Mouse (Mus musculus) lung, embryonic 16.5 days (tissue): Measurements from ENCODE around the gene E130308A19Rik. TPM values are rescaled to one million over a fixed set of nuclear protein-coding genes. Genes with fewer than 3 reads are reported as not detected.

Experiments used
- ATAC-seq: fragments of 200-750 bp; cut with Nextera tagmentation; 2 replicates; pipeline ENCODE4 v1.8.0; 2017; ENCODE audit warnings: low read depth, mild to moderate bottlenecking, moderate library complexity
- H3K27ac ChIP-seq: fragments of 300-500 bp; sonication (generic); 2 replicates; pipeline ENCODE4 v1.5.1; 2014; ENCODE audit warnings: mild to moderate bottlenecking, control low read depth, low read length
- H3K27me3 ChIP-seq: fragments of 300-500 bp; sonication (generic); 2 replicates; pipeline ENCODE4 v1.6.1; 2014; ENCODE audit warnings: low read depth, low read length, mixed read lengths; ENCODE audit not compliant: control insufficient read depth, insufficient read depth
- H3K36me3 ChIP-seq: fragments of 300-500 bp; sonication (generic); 2 replicates; pipeline ENCODE4 v1.6.1; 2014; ENCODE audit warnings: low read length; ENCODE audit not compliant: control insufficient read depth, insufficient read depth
- H3K4me1 ChIP-seq: fragments of 300-500 bp; sonication (generic); replicated peaks from 2 replicates; pipeline ENCODE4 v1.6.1; 2014; ENCODE audit warnings: low read length, mixed read lengths; ENCODE audit not compliant: control insufficient read depth, insufficient read depth
- H3K4me2 ChIP-seq: fragments of 300-500 bp; sonication (generic); 2 replicates; pipeline ENCODE4 v1.6.1; 2014; ENCODE audit warnings: low read depth, low read length, control low read depth
- H3K4me3 ChIP-seq: fragments of 300-500 bp; sonication (generic); 2 replicates; pipeline ENCODE4 v1.5.1; 2014; ENCODE audit warnings: mild to moderate bottlenecking, low read length, control low read depth
- H3K9ac ChIP-seq: fragments of 300-500 bp; sonication (generic); 2 replicates; pipeline ENCODE4 v1.6.1; 2014; ENCODE audit warnings: low read length, control low read depth
- H3K9me3 ChIP-seq: fragments of 300-500 bp; sonication (generic); 2 replicates; pipeline ENCODE4 v1.6.1; 2016; ENCODE audit warnings: low read length; ENCODE audit not compliant: control insufficient read depth
- WGBS: fragments of 180-500 bp; shearing (Covaris S2); extraction: QIAGEN DNeasy Blood & Tissue Kit; methylation state at CpG from one replicate; pipeline ENCODE4 v1.1.7; 2014; 5-methylcytosine and 5-hydroxymethylcytosine counted together
- polyA plus RNA-seq: library from polyadenylated mRNA; unstranded; fragments of >200 nt; fragmentation: Nextera tagmentation; extraction: Ambion mirVana; gene quantifications from 2 replicates; pipeline ENCODE4 v1.2.1, GENCODE M21; 2015

The E130308A19Rik gene
- polyA plus RNA-seq, 1 experiment from 2014 or later: 21.1 TPM

DNA sequence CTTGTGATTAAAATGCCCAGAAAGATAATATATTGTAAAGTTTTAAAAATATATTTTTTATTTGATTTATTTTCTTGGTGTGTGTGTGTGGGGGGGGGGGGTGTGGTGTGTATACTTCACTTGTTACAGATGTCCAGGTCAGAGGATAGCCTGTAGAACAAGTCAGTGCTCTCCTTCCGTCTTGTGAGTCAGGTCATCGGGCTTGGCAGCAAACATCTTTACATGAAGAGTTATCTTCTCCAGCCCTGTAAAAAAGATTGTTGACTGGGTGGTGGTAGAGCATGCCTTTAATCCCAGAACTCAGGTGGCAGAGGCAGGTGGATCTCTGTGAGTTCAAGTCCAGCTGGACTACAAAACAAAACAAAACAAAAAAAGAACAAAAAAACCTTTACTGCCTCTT, 19.6 kb downstream of the E130308A19Rik start:
- Histone ChIP-seq H3K4me1 (peaks cover 7% of the 10 kb centered on the region; the same call in 1 of the 2 replicates), H3K27me3 (no peaks in the 10 kb centered on the region), H3K27ac (no peak overlapping the region), H3K4me2 (no peak overlapping the region), H3K36me3 (no peaks in the 10 kb centered on the region), H3K9ac (no peak overlapping the region), H3K9me3 (no peaks in the 10 kb centered on the region), H3K4me3 (no peak overlapping the region)
- 91% methylated on average over 2 of the region's 2 CpGs for WGBS
- ATAC-seq: no peak

GRCm38 (mm10) chr4:59646020-59646696, 20.1 kb downstream of the E130308A19Rik start:
- no peaks in the 10 kb centered on the region for H3K27me3 ChIP-seq
- ATAC-seq: no peak
- H3K4me3 ChIP-seq: no peak overlapping the region
- peaks cover 5% of the 10 kb centered on the region; the same call in 1 of the 2 replicates for H3K4me1 ChIP-seq
- H3K9me3 ChIP-seq: no peaks in the 10 kb centered on the region
- 82% methylated on average over 10 of the region's 10 CpGs for WGBS
- H3K9ac ChIP-seq: no peak overlapping the region
- H3K36me3 ChIP-seq: no peaks in the 10 kb centered on the region
- H3K4me2 ChIP-seq: no peak overlapping the region
- H3K27ac ChIP-seq: no peak overlapping the region

DNA sequence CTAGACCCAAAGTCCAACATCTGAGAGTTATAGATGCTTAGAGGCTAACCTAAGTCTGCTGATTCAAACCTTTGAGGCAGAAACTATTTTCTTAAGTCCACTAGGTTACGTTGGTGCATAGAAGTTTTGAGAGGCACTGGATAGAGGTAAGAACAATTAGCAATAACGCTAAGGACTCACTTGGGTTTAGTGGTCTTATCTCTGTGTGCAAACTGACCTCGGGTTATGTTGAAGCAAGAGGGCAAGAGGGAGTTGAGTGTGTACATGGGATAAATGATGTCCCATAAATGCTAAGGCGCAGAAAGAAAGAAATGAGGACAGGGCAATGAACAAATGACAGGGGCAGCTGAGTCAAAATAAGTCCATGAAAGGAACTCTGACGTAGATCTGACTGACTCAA, 23.1 kb downstream of the E130308A19Rik start:
- Histone ChIP-seq H3K9ac (no peak overlapping the region), H3K4me2 (no peak overlapping the region), H3K4me3 (no peak overlapping the region), H3K36me3 (no peaks in the 10 kb centered on the region), H3K27me3 (no peaks in the 10 kb centered on the region), H3K4me1 (peaks cover 5% of the 10 kb centered on the region; the same call in 1 of the 2 replicates), H3K27ac (no peak overlapping the region), H3K9me3 (no peaks in the 10 kb centered on the region)
- no peak for ATAC-seq
- 51% methylated on average over 5 of the region's 5 CpGs for WGBS

DNA sequence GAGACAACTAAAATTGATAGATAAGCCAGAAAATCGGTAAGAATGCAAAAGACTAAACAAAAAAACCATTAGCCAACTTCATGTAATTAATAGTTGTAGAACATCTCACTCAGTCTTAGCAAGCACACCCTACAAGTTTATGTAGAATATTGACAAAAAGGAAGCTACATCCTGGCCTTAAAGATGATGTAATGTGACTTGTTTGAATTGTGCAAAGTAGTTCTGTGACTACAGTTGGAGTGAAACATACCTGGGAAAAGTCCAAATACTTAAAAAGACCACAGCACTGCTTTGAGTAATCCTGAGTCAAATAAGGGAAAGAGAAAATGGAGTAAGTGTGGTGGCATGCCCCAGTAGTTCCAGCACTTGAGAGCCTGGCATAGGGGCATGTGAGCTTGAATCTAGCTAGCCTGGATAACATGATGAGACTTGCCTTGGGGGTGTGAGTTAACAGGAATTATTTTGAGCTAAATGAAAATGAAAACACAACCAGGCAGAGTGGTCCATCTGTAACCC, 26.2 kb downstream of the E130308A19Rik start:
- H3K9ac ChIP-seq: no peak overlapping the region
- no peak overlapping the region for H3K27ac ChIP-seq
- 71% methylated on average over 1 of the region's 1 CpGs for whole genome bisulfite sequencing
- H3K4me3 ChIP-seq: no peak overlapping the region
- H3K27me3 ChIP-seq: no peaks in the 10 kb centered on the region
- no peak overlapping the region for H3K4me2 ChIP-seq
- ATAC-seq: no peak
- no peaks in the 10 kb centered on the region for H3K36me3 ChIP-seq
- peaks cover 5% of the 10 kb centered on the region; the same call in 1 of the 2 replicates for H3K4me1 ChIP-seq
- H3K9me3 ChIP-seq: no peaks in the 10 kb centered on the region

GRCm38 (mm10) chr4:59656061-59656642, 30.1 kb downstream of the E130308A19Rik start:
- Histone ChIP-seq H3K36me3 (no peaks in the 10 kb centered on the region), H3K27ac (no peak overlapping the region), H3K9me3 (no peaks in the 10 kb centered on the region), H3K4me1 (peaks cover 3% of the 10 kb centered on the region; the same call in 1 of the 2 replicates), H3K4me3 (no peak overlapping the region), H3K9ac (no peak overlapping the region), H3K4me2 (no peak overlapping the region), H3K27me3 (no peaks in the 10 kb centered on the region)
- no peak for ATAC-seq
- WGBS: 71% methylated on average over 5 of the region's 5 CpGs

GRCm38 (mm10) chr4:59662163-59662562, 36.2 kb downstream of the E130308A19Rik start:
- no peaks in the 10 kb centered on the region for H3K9me3 ChIP-seq
- no peak overlapping the region for H3K9ac ChIP-seq
- H3K36me3 ChIP-seq: no peaks in the 10 kb centered on the region
- H3K4me2 ChIP-seq: no peak overlapping the region
- H3K4me3 ChIP-seq: no peak overlapping the region
- no peak overlapping the region for H3K27ac ChIP-seq
- WGBS: 62% methylated on average over 1 of the region's 1 CpGs
- ATAC-seq: 0 out of 2 replicates have a peak, but pooled peaks have one; percentile 20
- H3K4me1 ChIP-seq: peaks cover 4% of the 10 kb centered on the region
- no peaks in the 10 kb centered on the region for H3K27me3 ChIP-seq

- H3K36me3 ChIP-seq: no peaks in the 10 kb centered on the region
- no peak for ATAC-seq
- H3K4me1 ChIP-seq: peaks cover 7% of the 10 kb centered on the region
- no peak overlapping the region for H3K4me3 ChIP-seq
- H3K9me3 ChIP-seq: no peaks in the 10 kb centered on the region
- H3K9ac ChIP-seq: no peak overlapping the region
- H3K27ac ChIP-seq: no peak overlapping the region
- no peaks in the 10 kb centered on the region for H3K27me3 ChIP-seq
- H3K4me2 ChIP-seq: no peak overlapping the region
- 88% methylated on average over 6 of the region's 6 CpGs for WGBS
Observed at GRCm38 (mm10) chr4:59663451-59663850, 37.4 kb downstream of the E130308A19Rik start.

DNA sequence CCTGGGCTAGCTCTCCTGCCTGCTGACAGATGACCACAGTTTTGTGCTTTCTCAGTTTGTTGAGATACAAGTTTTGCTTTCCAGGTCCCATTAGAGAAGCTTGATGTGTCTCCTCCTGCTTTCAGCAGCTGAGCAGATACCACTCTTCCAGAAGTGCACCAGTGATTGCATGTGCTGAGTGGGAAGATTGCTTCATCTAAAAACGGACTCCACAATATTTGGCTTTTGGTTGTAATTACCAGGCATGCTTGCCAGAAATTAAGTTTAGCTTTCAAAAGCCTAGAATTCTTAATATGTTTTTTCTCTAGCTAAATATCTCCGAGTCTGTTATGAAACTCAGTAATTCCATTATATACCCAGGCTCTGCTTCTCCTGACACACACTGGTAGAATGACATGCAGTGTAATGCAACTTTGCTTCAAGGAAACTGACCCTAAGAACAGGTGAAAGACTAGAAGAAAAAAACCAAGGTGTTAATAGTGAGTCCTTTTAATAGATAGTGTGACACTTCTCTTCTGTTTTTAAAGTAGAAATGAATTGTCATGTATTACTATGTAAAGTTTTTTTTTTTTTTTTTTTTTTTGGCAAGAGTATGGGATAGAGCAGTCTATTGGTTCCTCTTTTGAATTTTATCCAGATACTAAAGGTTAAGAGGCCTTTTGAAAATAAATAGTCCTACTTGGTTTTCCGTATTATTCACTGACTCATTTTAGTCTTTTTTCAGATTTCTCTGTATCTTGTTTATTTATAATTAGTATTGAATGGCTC, 40.7 kb downstream of the E130308A19Rik start:
- peak; percentile 66; the same call in 1 of the 2 replicates for ATAC-seq
- H3K4me2 ChIP-seq: no peak overlapping the region
- H3K36me3 ChIP-seq: no peaks in the 10 kb centered on the region
- peaks cover 7% of the 10 kb centered on the region for H3K4me1 ChIP-seq
- H3K27me3 ChIP-seq: no peaks in the 10 kb centered on the region
- WGBS: 49% methylated on average over 3 of the region's 3 CpGs
- no peaks in the 10 kb centered on the region for H3K9me3 ChIP-seq
- H3K27ac ChIP-seq: no peak overlapping the region
- no peak overlapping the region for H3K9ac ChIP-seq
- H3K4me3 ChIP-seq: no peak overlapping the region

DNA sequence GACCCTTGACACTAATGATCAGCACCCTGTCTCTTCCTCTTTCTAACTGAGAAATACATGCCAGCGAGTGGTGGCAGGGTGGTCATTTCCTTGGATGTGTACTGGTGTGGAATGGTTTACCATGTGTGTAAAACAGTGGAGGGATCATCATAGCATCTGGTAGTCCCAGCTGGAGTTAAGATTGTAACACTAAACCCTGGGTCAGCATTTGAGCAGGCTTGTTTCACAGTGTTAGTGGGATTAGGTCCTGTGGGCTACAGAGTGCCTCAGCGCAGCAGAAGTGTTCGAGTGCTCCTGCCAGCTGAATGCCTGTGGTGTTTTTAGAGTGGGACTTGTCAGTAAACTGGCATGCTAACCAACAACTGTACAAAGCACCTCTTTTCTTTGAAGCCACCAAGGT, 42.0 kb downstream of the E130308A19Rik start:
- Histone ChIP-seq H3K27me3 (no peaks in the 10 kb centered on the region), H3K4me1 (peaks cover 7% of the 10 kb centered on the region), H3K4me2 (no peak overlapping the region), H3K27ac (no peak overlapping the region), H3K36me3 (no peaks in the 10 kb centered on the region), H3K4me3 (no peak overlapping the region), H3K9ac (no peak overlapping the region), H3K9me3 (no peaks in the 10 kb centered on the region)
- ATAC-seq: no peak
- WGBS: 65% methylated on average over 3 of the region's 3 CpGs
